Mouse (Mus musculus) thymus, adult 2 months (tissue): ENCODE measurements around the gene D17Wsu92e.

Source experiments
- CTCF ChIP-seq: fragments of 200-500 bp; IDR thresholded peaks from 2 replicates; pipeline ENCODE4 v1.5.1; 2012; ENCODE audit warnings: mild to moderate bottlenecking, control low read depth, low read length, moderate library complexity, borderline replicate concordance; ENCODE audit not compliant: control insufficient read depth, poor library complexity, insufficient read depth; ENCODE audit errors: extremely low read depth
- POLR2A ChIP-seq: fragments of 200-500 bp; IDR thresholded peaks from 2 replicates; pipeline ENCODE4 v1.6.1; 2012; ENCODE audit warnings: mild to moderate bottlenecking, low read length, control low read depth, moderate library complexity; ENCODE audit not compliant: control insufficient read depth, poor library complexity, insufficient read depth; ENCODE audit errors: extremely low read depth

GRCm38 (mm10) chr17:27848351-27848750 is 27.9 kb upstream of the D17Wsu92e start:
- no peak for TF ChIP-seq CTCF
- no peak for TF ChIP-seq POLR2A
